Mouse (Mus musculus) midbrain, postnatal 0 days (tissue): ENCODE measurements around the gene Ifitm1. TPM values are rescaled to one million over a fixed set of nuclear protein-coding genes. Genes with fewer than 3 reads are reported as not detected.

Experiments
- ATAC-seq: fragments of 200-750 bp; cut with Nextera tagmentation; 2 replicates; pipeline ENCODE4 v1.8.0; 2017; ENCODE audit warnings: moderate number of reproducible peaks, mild to moderate bottlenecking, moderate TSS enrichment, moderate library complexity; ENCODE audit not compliant: low FRiP score
- DNase-seq: peaks from one replicate; pipeline ENCODE4 v3.0.0-alpha.2; 2015; ENCODE audit warnings: low spot score
- H3K27ac ChIP-seq: fragments of 300-500 bp; sonication (generic); 2 replicates; pipeline ENCODE4 v1.5.1; 2014; ENCODE audit warnings: low read depth, mild to moderate bottlenecking, low read length, mixed read lengths
- H3K27me3 ChIP-seq: fragments of 300-500 bp; sonication (generic); 2 replicates; pipeline ENCODE4 v1.6.1; 2014; ENCODE audit warnings: low read length, control low read depth, mixed read lengths; ENCODE audit not compliant: insufficient read depth
- H3K36me3 ChIP-seq: fragments of 300-500 bp; sonication (generic); 2 replicates; pipeline ENCODE4 v1.6.1; 2014; ENCODE audit warnings: low read length, control low read depth, mixed read lengths; ENCODE audit not compliant: insufficient read depth
- H3K4me1 ChIP-seq: fragments of 300-500 bp; sonication (generic); 2 replicates; pipeline ENCODE4 v1.6.1; 2014; ENCODE audit warnings: mild to moderate bottlenecking, control low read depth, antibody characterized with exemption, low read length, mixed read lengths; ENCODE audit not compliant: insufficient read depth
- H3K4me2 ChIP-seq: fragments of 300-500 bp; sonication (generic); 2 replicates; pipeline ENCODE4 v1.6.1; 2014; ENCODE audit warnings: low read depth, mild to moderate bottlenecking, low read length, mixed read lengths; ENCODE audit not compliant: poor library complexity, severe bottlenecking
- H3K4me3 ChIP-seq: fragments of 300-500 bp; sonication (generic); 2 replicates; pipeline ENCODE4 v1.5.1; 2014; ENCODE audit warnings: low read depth, mild to moderate bottlenecking, low read length, moderate library complexity
- H3K9ac ChIP-seq: fragments of 300-500 bp; sonication (generic); replicated peaks from 2 replicates; pipeline ENCODE4 v1.6.1; 2014; ENCODE audit warnings: mild to moderate bottlenecking, low read length, moderate library complexity, mixed read lengths; ENCODE audit not compliant: poor library complexity, severe bottlenecking
- H3K9me3 ChIP-seq: fragments of 300-500 bp; sonication (generic); 2 replicates; pipeline ENCODE4 v1.6.1; 2016; ENCODE audit warnings: low read length, control low read depth
- CTCF ChIP-seq: IDR thresholded peaks from 2 replicates; pipeline ENCODE4 v1.5.1; 2016; ENCODE audit warnings: antibody characterized with exemption, mild to moderate bottlenecking
- WGBS: fragments of 180-500 bp; shearing (Covaris S2); extraction: QIAGEN DNeasy Blood & Tissue Kit; methylation state at CpG from one replicate; pipeline ENCODE4 v1.1.7; 2014; 5-methylcytosine and 5-hydroxymethylcytosine counted together
- polyA plus RNA-seq: library from polyadenylated mRNA; unstranded; fragments of >200 nt; fragmentation: Nextera tagmentation; extraction: Ambion mirVana; gene quantifications from 2 replicates; pipeline ENCODE4 v1.2.1, GENCODE M21; 2015
- total RNA-seq: library from RNA; depleted of rRNA; stranded (reverse); fragments of >200 nt; gene quantifications from 2 replicates; pipeline ENCODE4 v1.2.3, GENCODE M21; 2014

Ifitm1 gene
- total and polyA plus RNA-seq, 2 experiments from 2014 or later = 14.6 to 16.3 TPM

GRCm38 (mm10) chr7:140946311-140946710 lies 20.7 kb upstream of the Ifitm1 start:
- no peak overlapping the region for H3K4me3 ChIP-seq
- H3K27me3 ChIP-seq = no peaks in the 10 kb centered on the region
- H3K4me2 ChIP-seq = no peak overlapping the region
- no peak overlapping the region for H3K9ac ChIP-seq
- H3K27ac ChIP-seq = no peak overlapping the region
- H3K36me3 ChIP-seq = no peaks in the 10 kb centered on the region
- no peaks in the 10 kb centered on the region; the same call in 1 of the 2 replicates for H3K4me1 ChIP-seq
- TF ChIP-seq CTCF = no peak
- WGBS = 92% methylated on average over 10 of the region's 10 CpGs
- DNase-seq = no peak
- no peaks in the 10 kb centered on the region for H3K9me3 ChIP-seq
- ATAC-seq = no peak

DNA sequence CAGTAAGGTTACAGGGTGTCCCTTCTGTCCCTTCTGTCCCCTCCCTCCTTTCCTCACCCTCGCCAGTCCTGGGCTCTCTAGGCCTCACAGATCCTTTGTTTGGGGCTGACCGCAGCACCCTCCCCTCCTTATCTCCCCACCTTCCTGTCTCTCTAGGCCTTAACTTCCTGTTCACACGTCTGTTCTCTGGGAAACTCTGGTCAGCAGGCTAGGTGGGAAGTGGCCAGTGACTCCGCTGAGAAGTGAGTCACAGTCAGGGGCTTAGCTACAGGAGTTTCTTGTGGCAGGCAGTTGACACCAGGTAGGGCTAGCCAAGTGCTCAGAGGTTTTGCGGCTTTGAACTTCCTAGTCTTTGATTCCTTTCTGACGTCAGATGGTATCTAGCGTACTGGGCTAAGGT lies 20.0 kb upstream of the Ifitm1 start:
- WGBS = 68% methylated on average over 7 of the region's 7 CpGs
- no peak for ATAC-seq
- Histone ChIP-seq H3K36me3 (no peaks in the 10 kb centered on the region), H3K4me3 (no peak overlapping the region), H3K27ac (no peak overlapping the region), H3K27me3 (no peaks in the 10 kb centered on the region), H3K9ac (no peak overlapping the region), H3K4me1 (no peaks in the 10 kb centered on the region), H3K9me3 (no peaks in the 10 kb centered on the region), H3K4me2 (no peak overlapping the region)
- DNase-seq = no peak
- TF ChIP-seq CTCF = no peak

DNA sequence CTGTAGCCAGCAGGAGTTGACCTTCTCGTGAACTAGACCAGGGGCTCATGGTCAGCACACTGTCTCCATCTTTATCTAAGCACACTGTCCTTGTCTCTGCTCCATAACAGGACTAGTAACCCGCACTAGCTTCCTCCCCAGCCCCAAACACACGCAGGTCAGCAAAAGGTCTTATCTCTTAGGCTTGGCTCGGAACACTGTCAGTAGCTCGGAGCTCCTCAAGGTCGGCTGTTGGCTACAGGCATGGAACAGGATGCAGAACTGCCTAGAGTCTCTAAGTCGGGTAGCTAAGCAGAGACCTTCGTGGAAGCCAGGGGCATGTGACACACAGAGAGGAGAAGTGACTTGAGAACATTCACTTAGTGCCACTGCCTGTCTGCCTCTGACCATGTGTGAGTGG lies 18.9 kb upstream of the Ifitm1 start:
- Histone ChIP-seq H3K9ac (no peak overlapping the region), H3K4me3 (no peak overlapping the region), H3K4me2 (no peak overlapping the region), H3K27ac (no peak overlapping the region), H3K27me3 (no peaks in the 10 kb centered on the region), H3K36me3 (no peaks in the 10 kb centered on the region), H3K4me1 (no peaks in the 10 kb centered on the region), H3K9me3 (no peaks in the 10 kb centered on the region)
- no peak for TF ChIP-seq CTCF
- 90% methylated on average over 8 of the region's 8 CpGs for WGBS
- ATAC-seq (no peak), DNase-seq (no peak)

GRCm38 (mm10) chr7:140949255-140949654 lies 17.8 kb upstream of the Ifitm1 start:
- ATAC-seq (no peak), DNase-seq (no peak)
- Histone ChIP-seq H3K9me3 (no peaks in the 10 kb centered on the region), H3K27ac (no peak overlapping the region), H3K4me1 (no peaks in the 10 kb centered on the region), H3K4me2 (no peak overlapping the region), H3K9ac (no peak overlapping the region), H3K4me3 (no peak overlapping the region), H3K36me3 (no peaks in the 10 kb centered on the region), H3K27me3 (no peaks in the 10 kb centered on the region)
- 94% methylated on average over 6 of the region's 6 CpGs for WGBS
- no peak for TF ChIP-seq CTCF

GRCm38 (mm10) chr7:140949824-140950530 lies 17.0 kb upstream of the Ifitm1 start, which contains the start of gene Ifitm5:
Gene Ifitm5, minus strand, starts transcription at chr7:140950291.
- ATAC-seq (no peak), DNase-seq (no peak)
- H3K36me3 ChIP-seq = no peaks in the 10 kb centered on the region
- no peak within 1 kb of the TSS for H3K27ac ChIP-seq
- no peaks in the 10 kb centered on the region for H3K4me1 ChIP-seq
- no peak within 1 kb of the TSS for H3K4me3 ChIP-seq
- no peak within 1 kb of the TSS for H3K9ac ChIP-seq
- TF ChIP-seq CTCF = no peak
- 80% methylated on average over 16 of the region's 16 CpGs for WGBS
- no peaks in the 10 kb centered on the region for H3K27me3 ChIP-seq
- no peaks in the 10 kb centered on the region for H3K9me3 ChIP-seq
- no peak within 1 kb of the TSS for H3K4me2 ChIP-seq

GRCm38 (mm10) chr7:140951051-140951450 lies 16.0 kb upstream of the Ifitm1 start:
- Histone ChIP-seq H3K27me3 (no peaks in the 10 kb centered on the region), H3K36me3 (no peaks in the 10 kb centered on the region), H3K9ac (no peak overlapping the region), H3K4me1 (no peaks in the 10 kb centered on the region), H3K4me3 (no peak overlapping the region), H3K9me3 (no peaks in the 10 kb centered on the region), H3K27ac (no peak overlapping the region), H3K4me2 (no peak overlapping the region)
- TF ChIP-seq CTCF = no peak
- WGBS = 54% methylated on average over 8 of the region's 8 CpGs
- no peak for ATAC-seq
- DNase-seq = no peak
